Mouse (Mus musculus) cerebellum, adult 9-10 months (tissue): ENCODE measurements at regions not wholly inside any gene's neighbourhood (a gene's known extent, or its start where the extent isn't known, plus 50 kb on each side); places are given as distances from the start of the nearest gene placed in this dataset.

Experiments
- DNase-seq: peaks from one replicate; pipeline ENCODE4 v3.0.0; 2022

DNA sequence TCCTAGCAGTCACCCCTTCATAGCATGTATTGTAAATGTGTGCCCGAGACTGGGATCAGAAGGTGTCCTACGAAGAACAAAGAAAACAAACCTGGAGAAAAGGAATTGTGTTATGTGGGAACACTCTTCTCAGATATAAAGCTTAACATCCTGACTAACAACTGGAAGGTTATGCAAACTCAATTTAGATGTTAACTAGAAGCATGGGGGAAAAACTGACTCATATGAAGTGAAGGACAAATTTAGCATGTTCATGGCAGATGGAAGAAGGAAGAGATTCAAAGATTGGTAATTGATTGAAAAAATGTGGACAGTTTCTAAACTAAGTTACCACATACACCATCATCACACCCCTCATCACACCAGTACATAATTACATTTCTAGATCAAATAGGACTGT is 1307.1 kb upstream of the Gm7489 start:
- DNase-seq = no peak

DNA sequence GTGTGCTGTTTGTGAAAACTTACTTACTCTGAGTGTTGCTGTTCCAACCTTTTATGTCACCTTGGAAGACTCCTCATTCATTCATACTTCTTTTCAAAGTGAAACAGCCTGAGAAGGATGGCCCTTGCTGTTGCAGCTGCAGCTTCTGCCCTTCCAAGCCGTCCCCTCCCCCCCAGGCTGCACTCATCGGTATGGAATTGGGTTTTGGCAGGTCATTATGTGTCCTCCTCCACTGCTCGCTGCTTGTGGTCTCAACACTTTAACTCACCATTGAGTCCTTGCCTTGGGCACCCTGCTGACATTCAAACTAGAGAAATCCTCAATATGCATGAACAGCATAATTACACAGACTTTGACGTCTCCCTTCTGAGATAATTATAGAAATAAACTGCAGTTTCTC is 1295.3 kb upstream of the Gm7489 start:
- no peak for DNase-seq

DNA sequence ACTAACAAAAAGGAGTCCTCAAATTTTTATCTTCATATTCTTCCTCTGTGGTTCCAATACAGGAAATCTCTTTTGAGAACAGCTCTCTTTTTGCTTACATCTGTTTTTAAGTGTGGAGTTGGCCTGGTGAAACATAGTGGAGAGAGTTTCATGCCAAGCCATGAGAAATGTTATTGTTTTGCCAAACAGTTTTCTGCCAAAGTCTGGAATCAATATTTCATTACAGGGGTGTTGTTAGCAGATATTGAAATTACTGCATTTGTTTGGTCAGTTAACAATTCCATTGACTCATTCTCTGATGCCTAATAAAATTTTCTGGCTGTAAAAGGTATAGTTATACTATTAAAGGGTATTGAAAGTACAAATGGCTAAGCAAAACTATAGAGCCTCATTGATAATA is 1285.2 kb upstream of the Gm7489 start:
- DNase-seq = no peak

DNA sequence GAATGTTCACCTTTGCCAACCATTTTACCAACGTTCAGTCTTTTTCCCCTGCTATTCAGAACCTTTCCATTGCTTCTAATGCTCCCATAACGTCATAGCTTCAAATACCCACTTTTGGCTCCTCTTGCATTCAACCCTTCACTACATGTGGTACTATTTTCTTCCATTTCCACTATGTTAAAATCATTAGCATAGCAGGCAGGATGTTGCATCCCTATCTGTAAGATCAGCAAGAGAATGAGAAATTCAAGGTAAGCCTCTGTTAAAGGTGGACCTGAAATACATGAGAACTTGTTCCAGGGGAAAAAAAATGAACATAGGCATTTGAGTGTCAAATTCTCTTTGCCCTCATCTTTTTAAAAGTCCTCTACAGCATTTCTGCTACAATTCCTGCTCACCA is 1284.7 kb upstream of the Gm7489 start:
- no peak for DNase-seq

DNA sequence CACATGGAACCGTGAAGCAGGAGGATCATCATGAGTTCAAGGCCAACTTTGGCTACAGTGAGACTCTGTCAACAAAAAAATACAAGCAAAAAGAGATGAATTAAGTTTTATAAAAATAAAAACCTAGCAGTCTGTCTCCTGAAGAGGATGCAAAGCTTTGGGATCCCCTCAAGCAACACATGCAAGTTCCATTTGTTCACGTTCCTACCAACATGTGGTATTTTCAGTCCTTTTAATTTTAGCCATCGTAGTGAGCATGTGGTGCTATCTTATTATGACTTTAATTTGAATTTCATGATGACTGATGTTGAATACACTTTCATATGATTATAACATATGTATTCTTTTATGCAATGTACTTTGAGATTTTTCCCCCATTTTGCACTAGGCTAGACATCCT is 1244.9 kb upstream of the Gm7489 start:
- no peak for DNase-seq

DNA sequence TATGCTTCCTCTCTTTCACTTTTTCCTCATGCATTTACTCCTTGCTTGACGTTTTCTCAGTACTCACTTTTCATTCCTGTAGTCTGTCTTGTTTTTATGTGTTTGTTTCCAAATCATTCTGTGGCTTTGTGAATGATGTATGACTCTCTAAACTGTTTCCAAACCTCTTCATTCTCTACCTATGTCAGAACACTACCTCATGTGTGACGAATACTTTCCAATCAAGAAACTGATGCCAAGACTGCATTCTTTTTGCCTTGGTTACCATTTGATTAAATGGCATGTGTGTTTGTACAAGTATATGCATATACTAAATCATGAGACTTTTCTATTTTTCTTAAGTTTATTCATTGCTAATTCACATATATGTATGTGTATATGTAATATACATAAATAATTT is 1238.7 kb upstream of the Gm7489 start:
- DNase-seq = no peak

DNA sequence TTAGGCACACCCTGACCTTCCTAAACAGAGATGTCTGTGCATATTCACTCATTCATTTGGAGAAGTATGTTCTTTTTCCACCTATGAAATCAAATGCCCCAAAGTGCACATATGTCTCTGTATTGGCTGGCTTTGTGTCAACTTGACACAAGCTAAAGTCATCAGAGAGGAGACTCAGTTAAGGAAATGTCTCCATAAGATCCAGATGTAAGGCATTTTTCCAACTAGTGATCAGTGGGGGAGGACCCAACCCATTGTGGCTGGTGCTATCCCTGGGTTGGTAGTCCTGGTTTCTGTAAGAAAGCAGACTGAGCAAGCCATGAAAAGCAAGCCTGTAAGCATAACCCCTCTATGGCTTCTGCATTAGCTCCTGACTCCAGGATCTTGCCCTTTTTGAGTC is 1226.8 kb upstream of the Gm7489 start:
- DNase-seq = no peak
